Mouse (Mus musculus) hindbrain, embryonic 16.5 days (tissue): ENCODE data around the gene Serinc5. TPM values are rescaled to one million over a fixed set of nuclear protein-coding genes. Genes with fewer than 3 reads are reported as not detected.

Experiments
- ATAC-seq: fragments of 200-750 bp; cut with Nextera tagmentation; 2 replicates; pipeline ENCODE4 v1.8.0; 2017; ENCODE audit warnings: moderate TSS enrichment, moderate library complexity
- H3K27ac ChIP-seq: fragments of 300-500 bp; sonication (generic); 2 replicates; pipeline ENCODE4 v1.5.1; 2014; ENCODE audit warnings: low read depth, mild to moderate bottlenecking, control low read depth, low read length, moderate library complexity
- H3K27me3 ChIP-seq: fragments of 300-500 bp; sonication (generic); replicated peaks from 2 replicates; pipeline ENCODE4 v1.6.1; 2014; ENCODE audit warnings: low read length; ENCODE audit not compliant: control insufficient read depth, insufficient read depth
- H3K36me3 ChIP-seq: fragments of 300-500 bp; sonication (generic); 2 replicates; pipeline ENCODE4 v1.6.1; 2014; ENCODE audit warnings: mild to moderate bottlenecking, low read length, moderate library complexity, mixed read lengths; ENCODE audit not compliant: control insufficient read depth, insufficient read depth
- H3K4me1 ChIP-seq: fragments of 300-500 bp; sonication (generic); 2 replicates; pipeline ENCODE4 v1.6.1; 2014; ENCODE audit warnings: low read depth, low read length; ENCODE audit not compliant: control insufficient read depth, insufficient read depth
- H3K4me2 ChIP-seq: fragments of 300-500 bp; sonication (generic); 2 replicates; pipeline ENCODE4 v1.6.1; 2014; ENCODE audit warnings: mild to moderate bottlenecking, low read length, control low read depth, moderate library complexity
- H3K4me3 ChIP-seq: fragments of 300-500 bp; sonication (generic); 2 replicates; pipeline ENCODE4 v1.5.1; 2014; ENCODE audit warnings: mild to moderate bottlenecking, low read length, control low read depth, moderate library complexity
- H3K9ac ChIP-seq: fragments of 300-500 bp; sonication (generic); 2 replicates; pipeline ENCODE4 v1.6.1; 2014; ENCODE audit warnings: low read depth, mild to moderate bottlenecking, control low read depth, low read length, moderate library complexity
- H3K9me3 ChIP-seq: fragments of 300-500 bp; sonication (generic); 2 replicates; pipeline ENCODE4 v1.6.1; 2014; ENCODE audit warnings: mild to moderate bottlenecking, low read length, moderate library complexity; ENCODE audit not compliant: control insufficient read depth
- WGBS: fragments of 180-500 bp; shearing (Covaris S2); extraction: QIAGEN DNeasy Blood & Tissue Kit; methylation state at CpG from one replicate; pipeline ENCODE4 v1.1.7; 2014; 5-methylcytosine and 5-hydroxymethylcytosine counted together
- polyA plus RNA-seq: library from polyadenylated mRNA; unstranded; fragments of >200 nt; fragmentation: Nextera tagmentation; extraction: Ambion mirVana; gene quantifications from 2 replicates; pipeline ENCODE4 v1.2.1, GENCODE M21; 2015

The Serinc5 gene
- polyA plus RNA-seq, 1 experiment from 2014 or later, result 14.7 TPM

- peak overlapping the region; percentile 48 for H3K27ac ChIP-seq
- WGBS, result 50% methylated on average over 21 of the region's 21 CpGs
- no peak overlapping the region for H3K4me2 ChIP-seq
- H3K4me1 ChIP-seq, result peaks cover 4% of the 10 kb centered on the region
- no peak overlapping the region for H3K9ac ChIP-seq
- peak; percentile 82 for ATAC-seq
- H3K36me3 ChIP-seq, result no peaks in the 10 kb centered on the region
- no peak overlapping the region for H3K4me3 ChIP-seq
- H3K27me3 ChIP-seq, result no peaks in the 10 kb centered on the region
- H3K9me3 ChIP-seq, result no peaks in the 10 kb centered on the region
Observed at GRCm38 (mm10) chr13:92751726-92752565, 141.1 kb downstream of the Serinc5 start.

DNA sequence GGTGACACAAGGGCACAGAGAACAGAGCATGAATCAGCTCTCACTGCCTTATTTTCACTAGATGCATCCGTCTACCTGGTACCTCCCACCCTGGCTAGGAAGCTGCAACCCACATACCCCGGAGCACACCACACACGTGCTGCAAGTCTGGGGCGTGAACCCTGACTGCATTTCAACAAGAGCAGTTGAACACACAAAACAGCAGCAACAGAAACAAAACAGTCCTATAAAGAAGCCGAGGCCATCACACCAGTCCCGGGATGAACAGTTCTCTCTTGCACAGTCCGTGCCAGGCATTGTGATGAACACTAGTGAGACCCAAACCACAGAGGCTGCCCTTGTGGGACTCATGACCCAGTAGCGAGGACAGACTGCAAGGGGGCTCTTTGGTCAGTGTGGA lies 142.8 kb downstream of the Serinc5 start:
- WGBS, result 90% methylated on average over 8 of the region's 8 CpGs

GRCm38 (mm10) chr13:92755036-92755435 lies 144.1 kb downstream of the Serinc5 start:
- Histone ChIP-seq H3K9me3 (no peaks in the 10 kb centered on the region), H3K4me2 (no peak overlapping the region), H3K4me3 (no peak overlapping the region), H3K9ac (no peak overlapping the region), H3K4me1 (peaks cover 4% of the 10 kb centered on the region), H3K27me3 (no peaks in the 10 kb centered on the region), H3K27ac (no peak overlapping the region), H3K36me3 (no peaks in the 10 kb centered on the region)
- ATAC-seq, result no peak
- WGBS, result 45% methylated on average over 7 of the region's 7 CpGs

More for the DNA sequence above, 142.8 kb downstream of the Serinc5 start:
- Histone ChIP-seq H3K9me3 (no peaks in the 10 kb centered on the region), H3K4me2 (no peak overlapping the region), H3K27me3 (no peaks in the 10 kb centered on the region), H3K4me3 (no peak overlapping the region), H3K27ac (no peak overlapping the region), H3K9ac (no peak overlapping the region), H3K36me3 (no peaks in the 10 kb centered on the region), H3K4me1 (peaks cover 4% of the 10 kb centered on the region)
- ATAC-seq, result no peak

DNA sequence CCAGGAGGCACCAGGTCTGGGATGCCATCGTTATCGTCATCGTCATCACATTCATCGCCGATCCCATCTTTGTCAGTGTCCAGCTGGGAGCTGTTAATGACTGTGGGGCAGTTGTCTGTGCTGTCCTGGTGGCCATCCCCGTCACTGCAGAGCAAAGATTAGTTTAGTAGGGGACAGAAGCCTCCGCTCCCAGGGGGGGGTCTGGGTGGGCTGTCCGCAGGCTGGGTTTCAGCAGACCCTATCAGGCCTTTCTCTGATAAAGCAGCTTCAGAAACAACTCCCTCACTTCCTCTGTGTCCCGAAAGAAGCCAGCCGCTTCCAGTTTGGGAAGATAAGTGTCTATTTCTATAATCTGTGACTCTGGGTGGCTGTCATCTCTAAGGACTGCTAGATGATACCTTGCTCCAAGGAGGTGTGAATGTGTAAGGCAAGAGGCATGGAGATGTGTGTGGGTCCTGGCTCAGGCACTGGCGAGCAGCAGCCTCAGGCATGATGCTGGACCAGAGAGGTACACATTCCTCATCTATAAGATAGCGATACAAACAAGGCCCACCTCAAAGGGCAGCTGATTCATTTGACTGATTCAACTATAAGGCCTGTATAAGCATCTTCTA lies 147.2 kb downstream of the Serinc5 start:
- Histone ChIP-seq H3K4me1 (no peaks in the 10 kb centered on the region), H3K9me3 (no peaks in the 10 kb centered on the region), H3K27me3 (no peaks in the 10 kb centered on the region), H3K9ac (no peak overlapping the region), H3K4me3 (no peak overlapping the region), H3K36me3 (no peaks in the 10 kb centered on the region), H3K27ac (no peak overlapping the region), H3K4me2 (no peak overlapping the region)
- no peak for ATAC-seq
- WGBS, result 90% methylated on average over 12 of the region's 12 CpGs

DNA sequence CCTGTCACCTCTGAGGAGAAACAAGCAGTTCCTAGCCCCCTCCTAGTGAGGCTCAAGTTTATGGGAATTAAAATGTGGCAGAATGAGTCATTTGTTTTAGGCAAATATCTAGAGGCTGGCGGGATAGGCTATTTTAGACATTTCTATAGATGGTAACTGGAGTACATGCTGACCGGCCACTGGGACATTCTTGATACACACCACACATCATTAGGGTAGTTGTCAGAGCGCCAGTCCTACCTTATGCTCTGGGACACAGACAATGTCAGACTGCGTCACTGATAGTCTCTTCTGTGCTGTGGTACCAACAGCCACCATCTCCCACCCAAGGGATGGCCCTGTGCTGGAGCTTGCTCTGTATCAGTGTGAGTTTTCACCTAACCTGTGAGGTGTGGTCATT lies 148.2 kb downstream of the Serinc5 start:
- Histone ChIP-seq H3K9ac (no peak overlapping the region), H3K4me2 (no peak overlapping the region), H3K27me3 (no peaks in the 10 kb centered on the region), H3K4me1 (no peaks in the 10 kb centered on the region), H3K9me3 (no peaks in the 10 kb centered on the region), H3K4me3 (no peak overlapping the region), H3K27ac (no peak overlapping the region), H3K36me3 (no peaks in the 10 kb centered on the region)
- no peak for ATAC-seq
- WGBS, result 86% methylated on average over 4 of the region's 4 CpGs

- Histone ChIP-seq H3K9ac (no peak overlapping the region), H3K27ac (no peak overlapping the region), H3K36me3 (no peaks in the 10 kb centered on the region), H3K4me3 (no peak overlapping the region), H3K27me3 (no peaks in the 10 kb centered on the region), H3K4me2 (no peak overlapping the region), H3K9me3 (no peaks in the 10 kb centered on the region), H3K4me1 (no peaks in the 10 kb centered on the region)
- no peak for ATAC-seq
- WGBS, result 80% methylated on average over 6 of the region's 6 CpGs
Observed at GRCm38 (mm10) chr13:92760519-92760918, 149.6 kb downstream of the Serinc5 start.

Other genes starting within 250 kb of the Serinc5 start
- 4.0 and 5.0 TPM in 2 replicates for gene Ankrd34b, start 185.2 kb upstream of the Serinc5 start, polyA plus RNA-seq
- not detected in 2 replicates for gene Fam151b, start 127.1 kb upstream of the Serinc5 start, polyA plus RNA-seq
- 9.1 and 9.2 TPM in 2 replicates for gene Zfyve16, start 80.2 kb upstream of the Serinc5 start, polyA plus RNA-seq
- not detected in 2 replicates for gene Spz1, start 34.9 kb upstream of the Serinc5 start, polyA plus RNA-seq
- gene Thbs4, start 183.7 kb downstream of the Serinc5 start, polyA plus RNA-seq, result 2.3 and 6.0 TPM in 2 replicates
- gene Mtx3, start 233.7 kb downstream of the Serinc5 start, polyA plus RNA-seq, result 3.2 and 4.0 TPM in 2 replicates